Mouse (Mus musculus) heart, embryonic 11.5 days (tissue): Measurements from ENCODE around the gene Dhps. TPM values are rescaled to one million over a fixed set of nuclear protein-coding genes. Genes with fewer than 3 reads are reported as not detected.
"Not testable (repeated sequence)": the region's sequence is repeated elsewhere in the genome, so short reads cannot be mapped to it uniquely, and the experiment has no call there.

Experiments
- ATAC-seq: fragments of 200-750 bp; cut with Nextera tagmentation; replicated peaks from 2 replicates; pipeline ENCODE4 v1.8.0; 2017; ENCODE audit warnings: moderate library complexity; ENCODE audit not compliant: insufficient number of reproducible peaks, low FRiP score, low TSS enrichment
- H3K27ac ChIP-seq: fragments of 300-500 bp; sonication (generic); 2 replicates; pipeline ENCODE4 v1.5.1; 2014; ENCODE audit warnings: mild to moderate bottlenecking, low read depth, low read length
- H3K27me3 ChIP-seq: fragments of 300-500 bp; sonication (generic); 2 replicates; pipeline ENCODE4 v1.6.1; 2014; ENCODE audit warnings: mild to moderate bottlenecking, low read length, mixed read lengths; ENCODE audit not compliant: control insufficient read depth, insufficient read depth
- H3K36me3 ChIP-seq: fragments of 300-500 bp; sonication (generic); 2 replicates; pipeline ENCODE4 v1.6.1; 2014; ENCODE audit warnings: mild to moderate bottlenecking, low read length, moderate library complexity, mixed read lengths; ENCODE audit not compliant: control insufficient read depth, insufficient read depth
- H3K4me1 ChIP-seq: fragments of 300-500 bp; sonication (generic); 2 replicates; pipeline ENCODE4 v1.6.1; 2014; ENCODE audit warnings: low read length; ENCODE audit not compliant: control insufficient read depth, insufficient read depth
- H3K4me2 ChIP-seq: fragments of 300-500 bp; sonication (generic); 2 replicates; pipeline ENCODE4 v1.6.1; 2014; ENCODE audit warnings: mild to moderate bottlenecking, moderate library complexity
- H3K4me3 ChIP-seq: fragments of 300-500 bp; sonication (generic); 2 replicates; pipeline ENCODE4 v1.5.1; 2014; ENCODE audit warnings: low read depth, low read length
- H3K9ac ChIP-seq: fragments of 300-500 bp; sonication (generic); 2 replicates; pipeline ENCODE4 v1.6.1; 2014; ENCODE audit warnings: mild to moderate bottlenecking, low read depth, low read length, moderate library complexity
- H3K9me3 ChIP-seq: fragments of 300-500 bp; sonication (generic); replicated peaks from 2 replicates; pipeline ENCODE4 v1.6.1; 2016; ENCODE audit warnings: low read length; ENCODE audit not compliant: control insufficient read depth
- WGBS: fragments of 180-500 bp; shearing (Covaris S2); extraction: QIAGEN DNeasy Blood & Tissue Kit; methylation state at CpG from one replicate; pipeline ENCODE4 v1.1.7; 2014; ENCODE audit not compliant: insufficient replicate concordance; 5-methylcytosine and 5-hydroxymethylcytosine counted together
- polyA plus RNA-seq: library from polyadenylated mRNA; unstranded; fragments of >200 nt; fragmentation: Nextera tagmentation; extraction: Ambion mirVana; gene quantifications from 2 replicates; pipeline ENCODE4 v1.2.1, GENCODE M21; 2014

Dhps gene
- polyA plus RNA-seq, 1 experiment from 2014 or later: 60.0 TPM

- Histone ChIP-seq H3K4me2 (peak within 1 kb of the TSS; percentile 96), H3K36me3 (peaks cover 10% of the 10 kb centered on the region), H3K9ac (peak within 1 kb of the TSS; percentile 87), H3K27ac (no peak within 1 kb of the TSS), H3K4me3 (peak within 1 kb of the TSS; percentile 62), H3K9me3 (no peaks in the 10 kb centered on the region), H3K27me3 (no peaks in the 10 kb centered on the region), H3K4me1 (peaks cover 21% of the 10 kb centered on the region)
- no peak for ATAC-seq
- under 1% methylated on average over 30 of the region's 30 CpGs for WGBS
These were observed 9.1 kb downstream of the Dhps start, which contains the start of gene Wdr83os for GRCm38 (mm10) chr8:85080532-85081215. Gene Wdr83os (plus strand): TSS chr8:85080740.

GRCm38 (mm10) chr8:85081216-85081555, 9.6 kb downstream of the Dhps start, which contains the start of gene Wdr83:
Gene Wdr83 (minus strand): TSS chr8:85081306.
- peak within 1 kb of the TSS; percentile 62 for H3K4me3 ChIP-seq
- ATAC-seq: peak; percentile 77
- 2% methylated on average over 9 of the region's 9 CpGs for WGBS
- peaks cover 21% of the 10 kb centered on the region for H3K4me1 ChIP-seq
- H3K27me3 ChIP-seq: no peaks in the 10 kb centered on the region
- H3K9ac ChIP-seq: peak within 1 kb of the TSS; percentile 87
- H3K36me3 ChIP-seq: peaks cover 7% of the 10 kb centered on the region
- no peak within 1 kb of the TSS for H3K27ac ChIP-seq
- no peaks in the 10 kb centered on the region for H3K9me3 ChIP-seq
- peak within 1 kb of the TSS; percentile 96 for H3K4me2 ChIP-seq

- not testable (repeated sequence) for H3K27me3 ChIP-seq, H3K9me3 ChIP-seq, H3K4me3 ChIP-seq, H3K9ac ChIP-seq, H3K36me3 ChIP-seq, H3K27ac ChIP-seq, H3K4me2 ChIP-seq, ATAC-seq
- H3K4me1 ChIP-seq: peaks cover 21% of the 10 kb centered on the region
- WGBS: 80% methylated on average over 4 of the region's 4 CpGs
These were observed 10.6 kb downstream of the Dhps start for GRCm38 (mm10) chr8:85082169-85082568.

- 2% methylated on average over 30 of the region's 30 CpGs for WGBS
- no peaks in the 10 kb centered on the region for H3K36me3 ChIP-seq
These were observed 11.7 kb downstream of the Dhps start, which contains the start of gene Man2b1 for GRCm38 (mm10) chr8:85083108-85083813. Gene Man2b1 (plus strand): TSS chr8:85083270.

GRCm38 (mm10) chr8:85084633-85085032, 13.1 kb downstream of the Dhps start:
- Histone ChIP-seq H3K9ac (no peak overlapping the region), H3K27ac (no peak overlapping the region), H3K4me1 (peaks cover 18% of the 10 kb centered on the region), H3K9me3 (no peaks in the 10 kb centered on the region), H3K36me3 (no peaks in the 10 kb centered on the region), H3K4me3 (no peak overlapping the region), H3K27me3 (no peaks in the 10 kb centered on the region), H3K4me2 (no peak overlapping the region)
- no peak for ATAC-seq
- WGBS: 79% methylated on average over 8 of the region's 8 CpGs

More at GRCm38 (mm10) chr8:85083108-85083813, 11.7 kb downstream of the Dhps start, which contains the start of gene Man2b1:
- Histone ChIP-seq H3K27me3 (no peaks in the 10 kb centered on the region), H3K4me3 (peak within 1 kb of the TSS; percentile 72), H3K9ac (peak within 1 kb of the TSS; percentile 85), H3K9me3 (no peaks in the 10 kb centered on the region), H3K4me1 (peaks cover 21% of the 10 kb centered on the region), H3K27ac (0 out of 2 replicates have a peak within 1 kb of the TSS, but pooled peaks have one; percentile 18), H3K4me2 (peak within 1 kb of the TSS; percentile 82)
- peak; percentile 65 for ATAC-seq

- Histone ChIP-seq H3K4me2 (no peak overlapping the region), H3K9ac (no peak overlapping the region), H3K27me3 (no peaks in the 10 kb centered on the region), H3K27ac (no peak overlapping the region), H3K4me3 (no peak overlapping the region), H3K9me3 (no peaks in the 10 kb centered on the region), H3K4me1 (peaks cover 15% of the 10 kb centered on the region), H3K36me3 (no peaks in the 10 kb centered on the region)
- no peak for ATAC-seq
- 73% methylated on average over 3 of the region's 3 CpGs for WGBS
These were observed 14.7 kb downstream of the Dhps start for GRCm38 (mm10) chr8:85086238-85086637.

GRCm38 (mm10) chr8:85088771-85089170, 17.2 kb downstream of the Dhps start:
- Histone ChIP-seq H3K4me1 (peaks cover 2% of the 10 kb centered on the region; the same call in 1 of the 2 replicates), H3K27me3 (no peaks in the 10 kb centered on the region), H3K9ac (no peak overlapping the region), H3K27ac (no peak overlapping the region), H3K9me3 (no peaks in the 10 kb centered on the region), H3K4me3 (no peak overlapping the region), H3K4me2 (no peak overlapping the region), H3K36me3 (no peaks in the 10 kb centered on the region)
- no peak for ATAC-seq
- WGBS: 77% methylated on average over 2 of the region's 2 CpGs

GRCm38 (mm10) chr8:85090856-85091255, 19.3 kb downstream of the Dhps start:
- no peak for ATAC-seq
- no peaks in the 10 kb centered on the region for H3K4me1 ChIP-seq
- H3K36me3 ChIP-seq: peaks cover 5% of the 10 kb centered on the region; the same call in 1 of the 2 replicates
- WGBS: 88% methylated on average over 11 of the region's 11 CpGs
- H3K4me3 ChIP-seq: no peak overlapping the region
- H3K27me3 ChIP-seq: no peaks in the 10 kb centered on the region
- H3K27ac ChIP-seq: no peak overlapping the region
- H3K9ac ChIP-seq: no peak overlapping the region
- no peak overlapping the region for H3K4me2 ChIP-seq
- no peaks in the 10 kb centered on the region for H3K9me3 ChIP-seq
